Mouse (Mus musculus): Measurements from ENCODE around the gene Dpm3. TPM values are rescaled to one million over a fixed set of nuclear protein-coding genes. Genes with fewer than 3 reads are reported as not detected.
A peak's percentile ranks its signal among the peaks of the same experiment; 100 is the strongest.

Dpm3 gene
- polyA plus RNA-seq, 1 experiment = 130 TPM

- H3K4me1 ChIP-seq (ENCODE audit: control insufficient read depth, insufficient read depth, insufficient read length, low read length) = no peaks in the 10 kb centered on the region
- no peak overlapping the region for H3K4me3 ChIP-seq (ENCODE audit: insufficient read depth, low read depth, low read length)
- H3K27ac ChIP-seq (replicated peaks; ENCODE audit: low read depth, low read length) = no peak overlapping the region
Measured at GRCm38 (mm10) chr3:89244158-89244981, 14.8 kb upstream of the Dpm3 start.

GRCm38 (mm10) chr3:89244982-89245687 is 14.0 kb upstream of the Dpm3 start:
- peak overlapping the region; percentile 23 for H3K4me3 ChIP-seq (ENCODE audit: insufficient read depth, low read depth, low read length)
- no peaks in the 10 kb centered on the region for H3K4me1 ChIP-seq (ENCODE audit: control insufficient read depth, insufficient read depth, insufficient read length, low read length)
- no peak overlapping the region for H3K27ac ChIP-seq (replicated peaks; ENCODE audit: low read depth, low read length)

DNA sequence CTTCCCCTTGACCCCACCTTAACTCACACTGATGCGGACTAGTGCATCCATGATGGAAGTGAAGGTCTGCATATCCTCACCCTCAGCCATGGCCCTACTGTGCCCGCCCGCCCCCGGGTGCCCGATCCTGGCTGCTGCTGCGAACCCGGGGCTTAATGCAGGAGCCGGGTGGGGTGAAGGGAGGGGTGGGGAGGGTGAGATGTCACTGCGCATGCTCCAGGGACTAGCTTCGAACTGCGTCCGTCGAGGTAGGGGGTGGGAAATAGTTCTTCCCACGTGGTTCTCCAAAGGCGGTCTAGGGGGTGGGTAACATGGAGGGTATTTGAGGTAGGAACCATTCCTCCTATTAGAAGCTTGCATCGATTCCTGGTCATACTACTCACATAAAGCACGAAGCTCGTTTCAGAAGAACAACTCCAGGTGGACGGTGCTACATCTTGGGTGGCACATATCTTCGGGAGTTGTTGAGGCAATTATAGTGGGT is 13.4 kb upstream of the Dpm3 start, which contains the start of gene Krtcap2:
TSS of gene Krtcap2 (plus strand) at position 279 of the 484 bp plus-strand sequence.
- H3K4me1 ChIP-seq (ENCODE audit: control insufficient read depth, insufficient read depth, insufficient read length, low read length) = no peaks in the 10 kb centered on the region
- H3K4me3 ChIP-seq (ENCODE audit: insufficient read depth, low read depth, low read length) = peak within 1 kb of the TSS; percentile 99
- H3K27ac ChIP-seq (replicated peaks; ENCODE audit: low read depth, low read length) = peak within 1 kb of the TSS; percentile 91

- Histone ChIP-seq H3K4me3 (ENCODE audit: insufficient read depth, low read depth, low read length) (peak within 1 kb of the TSS; percentile 99), H3K4me1 (ENCODE audit: control insufficient read depth, insufficient read depth, insufficient read length, low read length) (no peaks in the 10 kb centered on the region), H3K27ac (replicated peaks; ENCODE audit: low read depth, low read length) (peak within 1 kb of the TSS; percentile 91)
Measured at GRCm38 (mm10) chr3:89246261-89247100, 12.7 kb upstream of the Dpm3 start, which contains the start of gene Trim46. Gene Trim46 (minus strand): TSS chr3:89246309.

- Histone ChIP-seq H3K27ac (replicated peaks; ENCODE audit: low read depth, low read length) (no peak overlapping the region), H3K4me3 (ENCODE audit: insufficient read depth, low read depth, low read length) (peak overlapping the region; percentile 7; the same call in 1 of the 2 replicates), H3K4me1 (ENCODE audit: control insufficient read depth, insufficient read depth, insufficient read length, low read length) (peaks cover 5% of the 10 kb centered on the region)
Measured at GRCm38 (mm10) chr3:89247466-89247865, 11.7 kb upstream of the Dpm3 start.

GRCm38 (mm10) chr3:89250435-89251040 is 8.6 kb upstream of the Dpm3 start:
- Histone ChIP-seq H3K4me1 (ENCODE audit: control insufficient read depth, insufficient read depth, insufficient read length, low read length) (peaks cover 9% of the 10 kb centered on the region), H3K27ac (replicated peaks; ENCODE audit: low read depth, low read length) (peak overlapping the region; percentile 88), H3K4me3 (ENCODE audit: insufficient read depth, low read depth, low read length) (no peak overlapping the region)

DNA sequence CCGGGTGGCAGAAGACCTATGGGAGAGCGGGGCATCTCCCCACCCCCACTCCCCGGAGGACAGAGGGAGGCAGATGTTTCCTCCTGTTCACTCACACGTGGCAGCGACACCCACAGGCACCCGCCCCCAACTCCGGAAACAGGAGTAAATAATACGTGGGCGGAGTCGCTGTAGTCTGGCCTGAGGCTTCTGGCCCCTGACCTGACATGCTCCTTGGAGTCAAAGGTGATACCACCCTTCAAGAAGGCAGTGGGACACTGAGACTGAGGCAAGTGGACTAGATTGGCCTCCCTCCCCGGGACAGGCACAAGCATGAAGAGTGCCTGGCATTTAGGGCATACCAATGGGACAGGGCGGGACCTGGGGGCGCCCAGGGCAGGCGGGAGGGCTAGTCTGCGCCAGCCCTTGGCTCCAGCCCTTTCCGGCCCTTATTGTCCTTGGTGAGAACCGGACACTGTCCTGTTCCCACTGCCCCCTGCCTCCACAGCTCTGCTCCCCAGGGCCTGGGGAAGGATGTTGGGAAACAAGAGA is 7.7 kb upstream of the Dpm3 start:
- Histone ChIP-seq H3K4me3 (ENCODE audit: insufficient read depth, low read depth, low read length) (peak overlapping the region; percentile 32), H3K27ac (replicated peaks; ENCODE audit: low read depth, low read length) (peak overlapping the region; percentile 97), H3K4me1 (ENCODE audit: control insufficient read depth, insufficient read depth, insufficient read length, low read length) (peaks cover 12% of the 10 kb centered on the region)

DNA sequence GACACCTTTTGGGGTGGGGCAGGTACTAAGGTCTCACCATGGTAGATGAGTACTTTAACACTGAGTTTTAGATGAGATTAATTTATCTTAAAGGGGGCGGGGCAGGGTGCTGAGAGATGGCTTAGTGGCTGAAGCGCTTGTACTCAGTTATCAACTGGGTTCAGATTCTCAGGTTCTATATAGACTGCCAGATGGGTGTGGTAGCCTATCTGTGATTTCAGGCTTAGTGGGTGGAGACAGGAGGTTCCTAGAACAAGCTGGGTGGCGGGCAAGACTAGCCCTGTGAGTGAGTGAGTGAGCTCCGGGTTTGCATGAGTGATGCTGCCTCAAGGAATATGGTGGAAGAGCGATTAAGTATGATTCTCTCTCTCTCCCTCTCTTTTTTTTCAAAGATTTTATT is 4.2 kb upstream of the Dpm3 start:
- H3K4me1 ChIP-seq (ENCODE audit: control insufficient read depth, insufficient read depth, insufficient read length, low read length) = peaks cover 12% of the 10 kb centered on the region
- no peak overlapping the region for H3K4me3 ChIP-seq (ENCODE audit: insufficient read depth, low read depth, low read length)
- H3K27ac ChIP-seq (replicated peaks; ENCODE audit: low read depth, low read length) = no peak overlapping the region

- no peak overlapping the region for H3K4me3 ChIP-seq (ENCODE audit: insufficient read depth, low read depth, low read length)
- H3K27ac ChIP-seq (replicated peaks; ENCODE audit: low read depth, low read length) = no peak overlapping the region
- H3K4me1 ChIP-seq (ENCODE audit: control insufficient read depth, insufficient read depth, insufficient read length, low read length) = peaks cover 12% of the 10 kb centered on the region
Measured at GRCm38 (mm10) chr3:89256177-89256576, 3.0 kb upstream of the Dpm3 start.

DNA sequence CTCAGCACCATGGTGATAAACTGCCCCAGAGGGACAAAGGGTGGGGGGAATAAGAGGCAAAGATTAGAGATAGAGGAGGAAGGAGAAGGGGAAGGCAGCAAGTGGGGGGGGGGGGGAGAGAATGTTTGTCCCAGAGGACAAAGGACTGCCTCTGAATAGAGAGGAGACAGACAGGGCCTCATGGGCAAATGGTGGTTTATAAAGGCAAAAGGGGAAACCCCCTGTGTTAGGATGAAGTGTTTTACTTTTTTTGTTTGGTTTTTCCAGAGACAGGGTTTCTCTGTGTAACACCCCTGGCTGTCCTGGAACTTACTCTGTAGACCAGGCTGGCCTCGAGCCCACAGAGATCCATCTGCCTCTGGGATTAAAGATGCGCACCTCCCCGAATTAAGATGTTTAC is 1.1 kb downstream of the Dpm3 start:
- Histone ChIP-seq H3K27ac (replicated peaks; ENCODE audit: low read depth, low read length) (no peak overlapping the region), H3K4me1 (ENCODE audit: control insufficient read depth, insufficient read depth, insufficient read length, low read length) (0 out of 2 replicates have a peak, but pooled peaks cover 6% of the 10 kb centered on the region), H3K4me3 (ENCODE audit: insufficient read depth, low read depth, low read length) (no peak overlapping the region)

DNA sequence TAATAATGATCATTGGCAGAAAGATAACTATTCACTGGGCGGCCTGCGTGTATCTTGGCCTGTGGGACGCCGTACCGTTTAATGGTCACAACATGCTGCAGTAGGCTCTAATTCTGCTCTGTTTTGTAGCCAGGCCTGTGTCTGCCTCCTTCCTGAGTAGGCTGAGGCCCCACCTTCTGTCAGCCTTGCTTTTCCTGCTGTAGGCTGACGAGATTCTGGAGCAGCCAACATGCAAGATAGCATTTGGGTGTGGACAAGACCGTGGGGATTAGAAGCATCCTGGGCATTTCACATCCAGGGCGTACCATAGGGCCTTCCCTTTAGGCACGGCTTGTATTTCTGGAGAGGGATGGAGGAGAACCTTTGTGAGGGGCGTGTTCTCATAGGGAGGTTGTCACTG is 3.3 kb downstream of the Dpm3 start:
- Histone ChIP-seq H3K4me1 (ENCODE audit: control insufficient read depth, insufficient read depth, insufficient read length, low read length) (peaks cover 5% of the 10 kb centered on the region; the same call in 1 of the 2 replicates), H3K27ac (replicated peaks; ENCODE audit: low read depth, low read length) (peak overlapping the region; percentile 75), H3K4me3 (ENCODE audit: insufficient read depth, low read depth, low read length) (no peak overlapping the region)

DNA sequence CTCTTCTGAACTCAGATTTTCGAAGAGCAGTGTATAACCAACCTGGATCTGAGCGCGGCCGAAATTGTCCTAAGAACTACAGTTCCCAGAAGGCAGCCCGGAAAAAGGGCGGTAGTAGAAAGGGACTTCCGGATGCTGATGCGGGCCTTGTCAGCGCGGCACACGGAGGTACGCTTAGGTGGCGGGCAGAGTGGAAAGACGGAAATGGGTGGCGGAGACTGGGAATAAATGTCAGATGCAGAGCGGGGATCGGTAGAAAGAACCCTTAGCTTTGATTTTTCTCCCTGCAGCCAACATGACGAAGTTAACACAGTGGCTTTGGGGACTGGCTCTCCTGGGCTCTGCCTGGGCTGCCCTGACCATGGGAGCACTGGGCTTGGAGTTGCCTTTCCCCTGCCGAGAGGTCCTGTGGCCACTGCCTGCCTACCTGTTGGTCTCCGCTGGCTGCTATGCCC is 7.3 kb downstream of the Dpm3 start:
- peak overlapping the region; percentile 78 for H3K4me3 ChIP-seq (ENCODE audit: insufficient read depth, low read depth, low read length)
- peaks cover 22% of the 10 kb centered on the region for H3K4me1 ChIP-seq (ENCODE audit: control insufficient read depth, insufficient read depth, insufficient read length, low read length)
- peak overlapping the region; percentile 56 for H3K27ac ChIP-seq (replicated peaks; ENCODE audit: low read depth, low read length)

GRCm38 (mm10) chr3:89268916-89269315 is 9.8 kb downstream of the Dpm3 start:
- H3K4me3 ChIP-seq (ENCODE audit: insufficient read depth, low read depth, low read length) = peak overlapping the region; percentile 81
- peak overlapping the region; percentile 78 for H3K27ac ChIP-seq (replicated peaks; ENCODE audit: low read depth, low read length)
- H3K4me1 ChIP-seq (ENCODE audit: control insufficient read depth, insufficient read depth, insufficient read length, low read length) = peaks cover 19% of the 10 kb centered on the region
